Mouse (Mus musculus) midbrain, embryonic 11.5 days (tissue): ENCODE results near the gene Tbc1d1. TPM values are rescaled to one million over a fixed set of nuclear protein-coding genes. Genes with fewer than 3 reads are reported as not detected.

Source experiments
- ATAC-seq: fragments of 200-750 bp; cut with Nextera tagmentation; 2 replicates; pipeline ENCODE4 v1.8.0; 2017; ENCODE audit warnings: moderate TSS enrichment, moderate library complexity; ENCODE audit not compliant: low FRiP score
- DNase-seq: peaks from one replicate; pipeline ENCODE4 v3.0.0; 2015; ENCODE audit warnings: low spot score; ENCODE audit errors: missing footprints
- H3K27ac ChIP-seq: fragments of 300-500 bp; sonication (generic); 2 replicates; pipeline ENCODE4 v1.5.1; 2014; ENCODE audit warnings: low read depth, low read length
- H3K27me3 ChIP-seq: fragments of 300-500 bp; sonication (generic); 2 replicates; pipeline ENCODE4 v1.6.1; 2014; ENCODE audit warnings: mild to moderate bottlenecking, low read length, moderate library complexity, mixed read lengths; ENCODE audit not compliant: control insufficient read depth, insufficient read depth
- H3K36me3 ChIP-seq: fragments of 300-500 bp; sonication (generic); 2 replicates; pipeline ENCODE4 v1.6.1; 2014; ENCODE audit warnings: mild to moderate bottlenecking, low read length, moderate library complexity, mixed read lengths; ENCODE audit not compliant: control insufficient read depth, insufficient read depth
- H3K4me1 ChIP-seq: fragments of 300-500 bp; sonication (generic); 2 replicates; pipeline ENCODE4 v1.6.1; 2014; ENCODE audit warnings: low read length; ENCODE audit not compliant: control insufficient read depth, insufficient read depth
- H3K4me2 ChIP-seq: fragments of 300-500 bp; sonication (generic); 2 replicates; pipeline ENCODE4 v1.6.1; 2014; ENCODE audit warnings: mild to moderate bottlenecking, moderate library complexity
- H3K4me3 ChIP-seq: fragments of 300-500 bp; sonication (generic); 2 replicates; pipeline ENCODE4 v1.5.1; 2014; ENCODE audit warnings: low read depth, low read length
- H3K9ac ChIP-seq: fragments of 300-500 bp; sonication (generic); 2 replicates; pipeline ENCODE4 v1.6.1; 2014; ENCODE audit warnings: low read length
- H3K9me3 ChIP-seq: fragments of 300-500 bp; sonication (generic); 2 replicates; pipeline ENCODE4 v1.6.1; 2016; ENCODE audit warnings: low read length; ENCODE audit not compliant: control insufficient read depth
- WGBS: fragments of 180-500 bp; shearing (Covaris S2); extraction: QIAGEN DNeasy Blood & Tissue Kit; methylation state at CpG from one replicate; pipeline ENCODE4 v1.1.7; 2014; 5-methylcytosine and 5-hydroxymethylcytosine counted together
- polyA plus RNA-seq: library from polyadenylated mRNA; unstranded; fragments of >200 nt; fragmentation: Nextera tagmentation; extraction: Ambion mirVana; gene quantifications from 2 replicates; pipeline ENCODE4 v1.2.1, GENCODE M21; 2014

Tbc1d1 gene
- polyA plus RNA-seq, 1 experiment from 2014 or later: 21.0 TPM

- ATAC-seq: no peak
Observed at GRCm38 (mm10) chr5:64172884-64173283, 16.8 kb downstream of the Tbc1d1 start.

DNA sequence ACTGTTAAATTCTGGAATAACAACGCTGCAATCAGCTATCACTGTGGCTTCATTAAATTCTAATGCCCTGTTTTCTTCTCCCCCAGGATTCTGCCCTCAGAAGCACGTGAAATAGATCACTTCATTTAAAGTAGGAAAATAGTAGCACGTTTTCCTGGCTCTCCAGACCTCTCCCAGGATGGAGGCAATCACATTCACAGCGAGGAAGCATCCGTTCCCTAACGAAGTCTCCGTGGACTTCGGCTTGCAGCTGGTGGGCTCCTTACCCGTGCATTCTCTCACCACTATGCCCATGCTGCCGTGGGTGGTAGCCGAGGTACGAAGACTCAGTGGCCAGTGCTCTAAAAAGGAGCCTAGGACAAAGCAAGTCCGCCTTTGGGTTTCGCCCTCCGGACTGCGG lies 17.2 kb downstream of the Tbc1d1 start:
- Histone ChIP-seq H3K4me2 (no peak overlapping the region), H3K9ac (no peak overlapping the region), H3K9me3 (no peaks in the 10 kb centered on the region), H3K4me1 (no peaks in the 10 kb centered on the region), H3K36me3 (no peaks in the 10 kb centered on the region), H3K27ac (no peak overlapping the region), H3K27me3 (no peaks in the 10 kb centered on the region), H3K4me3 (no peak overlapping the region)
- 78% methylated on average over 16 of the region's 16 CpGs for WGBS
- ATAC-seq (no peak), DNase-seq (peak; percentile 56)

More at GRCm38 (mm10) chr5:64172884-64173283, 16.8 kb downstream of the Tbc1d1 start:
- Histone ChIP-seq H3K9me3 (no peaks in the 10 kb centered on the region), H3K4me2 (no peak overlapping the region), H3K9ac (no peak overlapping the region), H3K4me3 (no peak overlapping the region), H3K27me3 (no peaks in the 10 kb centered on the region), H3K36me3 (no peaks in the 10 kb centered on the region), H3K27ac (no peak overlapping the region), H3K4me1 (no peaks in the 10 kb centered on the region)
- peak; percentile 47 for DNase-seq
- WGBS: 81% methylated on average over 3 of the region's 3 CpGs

- no peak overlapping the region for H3K4me2 ChIP-seq
- ATAC-seq (no peak), DNase-seq (no peak)
- 81% methylated on average over 5 of the region's 5 CpGs for WGBS
- no peak overlapping the region for H3K9ac ChIP-seq
- H3K9me3 ChIP-seq: no peaks in the 10 kb centered on the region
- no peak overlapping the region for H3K4me3 ChIP-seq
- H3K27ac ChIP-seq: no peak overlapping the region
- no peaks in the 10 kb centered on the region for H3K4me1 ChIP-seq
- H3K36me3 ChIP-seq: no peaks in the 10 kb centered on the region
- no peaks in the 10 kb centered on the region for H3K27me3 ChIP-seq
Observed at GRCm38 (mm10) chr5:64174429-64174935, 18.4 kb downstream of the Tbc1d1 start.

DNA sequence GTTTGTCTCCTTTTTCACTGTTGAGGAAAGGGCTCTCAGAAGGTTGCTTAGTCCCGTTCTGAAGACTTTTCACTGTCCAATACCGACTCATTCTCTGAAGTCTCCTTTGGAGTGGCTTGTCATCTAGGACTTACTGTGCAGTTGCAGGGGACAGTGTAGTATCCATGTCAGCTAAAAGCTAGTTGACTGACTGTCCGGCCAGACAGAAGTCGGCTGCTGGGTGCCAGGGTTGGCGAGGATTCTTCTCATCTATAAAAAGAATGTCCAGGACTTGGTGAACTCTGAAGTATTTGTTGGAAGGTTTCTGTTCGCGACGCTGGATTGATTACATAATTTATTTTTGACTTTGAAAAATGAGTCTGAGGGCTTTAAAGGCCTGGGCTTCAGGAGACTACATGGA lies 24.4 kb downstream of the Tbc1d1 start:
- no peaks in the 10 kb centered on the region for H3K4me1 ChIP-seq
- no peak overlapping the region for H3K27ac ChIP-seq
- ATAC-seq: no peak
- no peak overlapping the region for H3K4me2 ChIP-seq
- H3K4me3 ChIP-seq: no peak overlapping the region
- H3K36me3 ChIP-seq: no peaks in the 10 kb centered on the region
- DNase-seq: no peak
- H3K9ac ChIP-seq: no peak overlapping the region
- H3K9me3 ChIP-seq: no peaks in the 10 kb centered on the region
- WGBS: 87% methylated on average over 8 of the region's 8 CpGs
- no peaks in the 10 kb centered on the region for H3K27me3 ChIP-seq

- DNase-seq: no peak
- Histone ChIP-seq H3K4me1 (no peaks in the 10 kb centered on the region), H3K27me3 (no peaks in the 10 kb centered on the region), H3K27ac (no peak overlapping the region), H3K9me3 (no peaks in the 10 kb centered on the region), H3K4me2 (no peak overlapping the region), H3K4me3 (no peak overlapping the region), H3K36me3 (no peaks in the 10 kb centered on the region), H3K9ac (no peak overlapping the region)
- ATAC-seq: no peak
- 72% methylated on average over 4 of the region's 4 CpGs for WGBS
Observed at GRCm38 (mm10) chr5:64183712-64184111, 27.6 kb downstream of the Tbc1d1 start.

- WGBS: 77% methylated on average over 7 of the region's 7 CpGs
Observed at GRCm38 (mm10) chr5:64185257-64185656, 29.2 kb downstream of the Tbc1d1 start.

GRCm38 (mm10) chr5:64186566-64186965 lies 30.5 kb downstream of the Tbc1d1 start:
- no peaks in the 10 kb centered on the region for H3K27me3 ChIP-seq
- H3K4me3 ChIP-seq: no peak overlapping the region
- H3K9me3 ChIP-seq: no peaks in the 10 kb centered on the region
- ATAC-seq (no peak), DNase-seq (no peak)
- no peaks in the 10 kb centered on the region for H3K36me3 ChIP-seq
- no peaks in the 10 kb centered on the region for H3K4me1 ChIP-seq
- no peak overlapping the region for H3K27ac ChIP-seq
- H3K4me2 ChIP-seq: no peak overlapping the region
- H3K9ac ChIP-seq: no peak overlapping the region
- WGBS: 80% methylated on average over 5 of the region's 5 CpGs

More at GRCm38 (mm10) chr5:64185257-64185656, 29.2 kb downstream of the Tbc1d1 start:
- Histone ChIP-seq H3K4me3 (no peak overlapping the region), H3K9ac (no peak overlapping the region), H3K36me3 (no peaks in the 10 kb centered on the region), H3K27ac (no peak overlapping the region), H3K4me2 (no peak overlapping the region), H3K27me3 (no peaks in the 10 kb centered on the region), H3K9me3 (no peaks in the 10 kb centered on the region), H3K4me1 (no peaks in the 10 kb centered on the region)
- ATAC-seq (no peak), DNase-seq (no peak)

DNA sequence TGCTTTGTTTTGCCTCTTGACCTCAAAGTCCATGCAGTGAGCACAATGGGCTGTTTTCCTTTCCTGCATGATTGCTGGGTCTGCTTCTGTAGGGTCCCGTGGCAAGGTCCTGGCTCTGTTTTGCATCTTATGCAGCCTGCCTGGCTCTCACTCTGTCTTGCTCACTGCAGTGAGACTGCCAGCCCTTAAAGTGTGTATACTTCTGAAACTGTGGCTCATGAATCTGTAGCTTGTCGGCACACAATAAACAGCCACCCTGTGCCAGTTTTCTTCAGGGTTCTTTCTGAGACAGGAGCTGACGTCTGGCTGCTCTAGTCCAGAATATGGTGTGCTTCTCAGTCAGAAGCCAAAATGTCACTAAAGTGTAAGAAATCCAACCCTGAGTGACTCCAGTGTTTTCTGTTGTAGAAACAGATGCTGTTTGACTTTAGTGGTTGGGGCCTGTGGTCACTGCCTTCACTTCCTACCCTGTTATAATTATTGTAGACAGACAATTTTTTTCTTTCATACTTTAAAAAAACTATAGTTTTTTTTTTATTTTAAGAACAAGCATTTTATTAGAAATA lies 32.1 kb downstream of the Tbc1d1 start:
- 71% methylated on average over 3 of the region's 3 CpGs for WGBS

GRCm38 (mm10) chr5:64190892-64191291 lies 34.8 kb downstream of the Tbc1d1 start:
- Histone ChIP-seq H3K9ac (no peak overlapping the region), H3K4me2 (no peak overlapping the region), H3K27ac (no peak overlapping the region), H3K36me3 (no peaks in the 10 kb centered on the region), H3K4me3 (no peak overlapping the region), H3K9me3 (no peaks in the 10 kb centered on the region), H3K27me3 (no peaks in the 10 kb centered on the region), H3K4me1 (no peaks in the 10 kb centered on the region)
- 93% methylated on average over 5 of the region's 5 CpGs for WGBS
- ATAC-seq (no peak), DNase-seq (no peak)

More for the DNA sequence above, 32.1 kb downstream of the Tbc1d1 start:
- Histone ChIP-seq H3K9me3 (no peaks in the 10 kb centered on the region), H3K4me2 (no peak overlapping the region), H3K4me3 (no peak overlapping the region), H3K27me3 (no peaks in the 10 kb centered on the region), H3K9ac (no peak overlapping the region), H3K27ac (no peak overlapping the region), H3K4me1 (no peaks in the 10 kb centered on the region), H3K36me3 (no peaks in the 10 kb centered on the region)
- ATAC-seq (no peak), DNase-seq (no peak)
